Mouse (Mus musculus) heart, embryonic 11.5 days (tissue): ENCODE data around the gene Focad. TPM values are rescaled to one million over a fixed set of nuclear protein-coding genes. Genes with fewer than 3 reads are reported as not detected.
A peak's percentile ranks its signal among the peaks of the same experiment; 100 is the strongest.

Source experiments
- ATAC-seq: fragments of 200-750 bp; cut with Nextera tagmentation; replicated peaks from 2 replicates; pipeline ENCODE4 v1.8.0; 2017; ENCODE audit warnings: moderate library complexity; ENCODE audit not compliant: insufficient number of reproducible peaks, low FRiP score, low TSS enrichment
- H3K27ac ChIP-seq: fragments of 300-500 bp; sonication (generic); 2 replicates; pipeline ENCODE4 v1.5.1; 2014; ENCODE audit warnings: mild to moderate bottlenecking, low read depth, low read length
- H3K27me3 ChIP-seq: fragments of 300-500 bp; sonication (generic); 2 replicates; pipeline ENCODE4 v1.6.1; 2014; ENCODE audit warnings: mild to moderate bottlenecking, low read length, mixed read lengths; ENCODE audit not compliant: control insufficient read depth, insufficient read depth
- H3K36me3 ChIP-seq: fragments of 300-500 bp; sonication (generic); 2 replicates; pipeline ENCODE4 v1.6.1; 2014; ENCODE audit warnings: mild to moderate bottlenecking, low read length, moderate library complexity, mixed read lengths; ENCODE audit not compliant: control insufficient read depth, insufficient read depth
- H3K4me1 ChIP-seq: fragments of 300-500 bp; sonication (generic); 2 replicates; pipeline ENCODE4 v1.6.1; 2014; ENCODE audit warnings: low read length; ENCODE audit not compliant: control insufficient read depth, insufficient read depth
- H3K4me2 ChIP-seq: fragments of 300-500 bp; sonication (generic); 2 replicates; pipeline ENCODE4 v1.6.1; 2014; ENCODE audit warnings: mild to moderate bottlenecking, moderate library complexity
- H3K4me3 ChIP-seq: fragments of 300-500 bp; sonication (generic); 2 replicates; pipeline ENCODE4 v1.5.1; 2014; ENCODE audit warnings: low read depth, low read length
- H3K9ac ChIP-seq: fragments of 300-500 bp; sonication (generic); 2 replicates; pipeline ENCODE4 v1.6.1; 2014; ENCODE audit warnings: mild to moderate bottlenecking, low read depth, low read length, moderate library complexity
- H3K9me3 ChIP-seq: fragments of 300-500 bp; sonication (generic); replicated peaks from 2 replicates; pipeline ENCODE4 v1.6.1; 2016; ENCODE audit warnings: low read length; ENCODE audit not compliant: control insufficient read depth
- WGBS: fragments of 180-500 bp; shearing (Covaris S2); extraction: QIAGEN DNeasy Blood & Tissue Kit; methylation state at CpG from one replicate; pipeline ENCODE4 v1.1.7; 2014; ENCODE audit not compliant: insufficient replicate concordance; 5-methylcytosine and 5-hydroxymethylcytosine counted together
- polyA plus RNA-seq: library from polyadenylated mRNA; unstranded; fragments of >200 nt; fragmentation: Nextera tagmentation; extraction: Ambion mirVana; gene quantifications from 2 replicates; pipeline ENCODE4 v1.2.1, GENCODE M21; 2014

Gene Focad
- polyA plus RNA-seq, 1 experiment from 2014 or later: 12.2 TPM

DNA sequence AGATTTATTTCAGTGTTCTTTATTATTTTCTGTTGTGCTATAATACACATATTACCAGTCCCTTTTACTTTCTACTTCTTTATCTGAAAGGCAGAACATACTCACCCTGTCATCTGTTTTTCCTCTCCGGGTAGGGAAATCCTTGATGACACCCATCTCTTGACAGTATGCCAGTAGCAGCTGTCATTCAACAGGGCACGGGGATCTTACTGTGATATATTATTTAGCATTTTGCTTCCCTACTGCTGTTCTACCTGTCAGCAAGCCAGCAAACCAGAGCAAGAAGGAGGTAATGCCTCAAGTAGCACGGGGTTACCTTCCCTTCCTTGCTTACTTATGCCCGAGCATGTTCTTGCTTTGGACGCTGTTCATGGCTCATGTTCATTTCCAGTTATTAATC is 99.8 kb downstream of the Focad start:
- 69% methylated on average over 5 of the region's 5 CpGs for WGBS
- no peak for ATAC-seq

DNA sequence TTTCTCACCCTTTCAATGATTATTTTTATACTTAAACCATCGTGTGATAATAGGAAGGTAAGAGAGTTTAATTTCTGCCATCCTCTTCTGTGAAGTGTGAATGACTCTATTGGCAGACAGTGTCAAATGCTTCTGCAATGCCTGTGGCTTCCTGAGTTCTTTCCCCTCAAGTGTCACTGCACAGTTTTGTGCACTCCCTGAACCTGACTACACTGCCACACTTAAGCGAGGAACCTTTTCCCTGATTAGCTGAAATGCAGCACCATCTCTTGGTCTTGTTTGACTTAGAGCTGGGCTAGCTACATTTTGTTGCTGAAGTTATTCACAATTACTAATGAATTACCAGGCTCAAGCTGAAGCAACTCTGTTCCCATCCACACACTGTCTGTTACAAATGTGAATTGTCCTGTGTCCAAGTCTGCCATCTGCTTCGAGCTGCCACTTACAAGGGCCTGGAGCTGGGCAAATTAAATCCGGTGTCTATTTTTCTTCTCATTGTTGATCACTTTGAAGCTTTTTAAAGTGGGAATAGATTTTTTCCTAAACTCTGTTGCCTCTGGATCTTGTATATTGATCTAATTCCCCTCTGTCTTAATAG is 101.6 kb downstream of the Focad start:
- no peaks in the 10 kb centered on the region for H3K36me3 ChIP-seq
- H3K4me3 ChIP-seq: no peak overlapping the region
- WGBS: 73% methylated on average over 4 of the region's 4 CpGs
- ATAC-seq: no peak
- no peak overlapping the region for H3K4me2 ChIP-seq
- H3K27me3 ChIP-seq: no peaks in the 10 kb centered on the region
- H3K9me3 ChIP-seq: no peaks in the 10 kb centered on the region
- H3K9ac ChIP-seq: no peak overlapping the region
- H3K4me1 ChIP-seq: peaks cover 2% of the 10 kb centered on the region; the same call in 1 of the 2 replicates
- H3K27ac ChIP-seq: no peak overlapping the region

More for the DNA sequence above, 99.8 kb downstream of the Focad start:
- Histone ChIP-seq H3K36me3 (no peaks in the 10 kb centered on the region), H3K9ac (no peak overlapping the region), H3K9me3 (no peaks in the 10 kb centered on the region), H3K27me3 (no peaks in the 10 kb centered on the region), H3K4me2 (no peak overlapping the region), H3K27ac (no peak overlapping the region), H3K4me1 (peaks cover 2% of the 10 kb centered on the region; the same call in 1 of the 2 replicates), H3K4me3 (no peak overlapping the region)

DNA sequence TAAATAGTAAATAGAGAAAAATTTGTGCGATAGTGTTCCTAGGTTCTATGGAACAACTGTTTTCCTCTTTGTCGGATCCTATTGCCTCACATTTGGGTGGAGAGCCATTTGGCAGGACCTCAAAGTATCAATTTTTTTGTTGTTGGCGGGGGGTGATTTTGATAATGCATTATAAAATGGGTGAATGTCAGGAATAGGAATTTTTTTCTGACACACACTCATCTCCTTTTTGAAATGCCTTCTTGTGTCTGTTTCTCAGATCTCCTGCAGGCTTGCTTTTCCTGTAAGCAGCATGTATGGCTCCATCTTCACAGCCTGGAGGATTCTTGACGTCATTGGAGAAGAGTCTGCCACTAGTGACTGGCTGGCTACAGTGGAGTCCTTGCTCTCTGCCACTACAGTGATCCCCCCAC is 102.1 kb downstream of the Focad start:
- H3K4me3 ChIP-seq: no peak overlapping the region
- H3K4me2 ChIP-seq: no peak overlapping the region
- no peaks in the 10 kb centered on the region for H3K27me3 ChIP-seq
- ATAC-seq: no peak
- H3K36me3 ChIP-seq: no peaks in the 10 kb centered on the region
- H3K27ac ChIP-seq: no peak overlapping the region
- H3K9me3 ChIP-seq: no peaks in the 10 kb centered on the region
- WGBS: 86% methylated on average over 4 of the region's 4 CpGs
- H3K9ac ChIP-seq: no peak overlapping the region
- peaks cover 2% of the 10 kb centered on the region; the same call in 1 of the 2 replicates for H3K4me1 ChIP-seq

DNA sequence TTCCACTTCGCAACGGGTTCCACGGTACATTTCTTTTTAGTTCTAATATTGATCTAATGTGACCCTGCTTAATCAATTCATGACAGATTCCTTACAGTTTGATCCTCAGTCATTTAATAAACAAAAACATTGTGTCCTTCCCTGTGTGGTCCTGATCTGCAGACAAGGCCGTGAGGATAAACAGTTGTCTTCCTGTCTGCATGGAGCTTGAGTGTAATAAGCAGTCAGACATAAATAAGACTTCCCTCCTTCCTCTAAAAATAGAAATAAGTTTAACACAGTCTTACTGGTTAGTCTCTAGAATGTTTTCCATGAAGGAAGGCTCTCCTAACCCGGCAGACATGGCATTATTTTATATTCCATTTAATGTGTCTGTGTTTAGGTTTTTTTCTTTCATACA is 102.8 kb downstream of the Focad start:
- Histone ChIP-seq H3K9ac (no peak overlapping the region), H3K9me3 (no peaks in the 10 kb centered on the region), H3K4me3 (no peak overlapping the region), H3K4me2 (no peak overlapping the region), H3K36me3 (no peaks in the 10 kb centered on the region), H3K4me1 (peaks cover 2% of the 10 kb centered on the region; the same call in 1 of the 2 replicates), H3K27me3 (no peaks in the 10 kb centered on the region), H3K27ac (no peak overlapping the region)
- 74% methylated on average over 5 of the region's 5 CpGs for WGBS
- ATAC-seq: no peak

DNA sequence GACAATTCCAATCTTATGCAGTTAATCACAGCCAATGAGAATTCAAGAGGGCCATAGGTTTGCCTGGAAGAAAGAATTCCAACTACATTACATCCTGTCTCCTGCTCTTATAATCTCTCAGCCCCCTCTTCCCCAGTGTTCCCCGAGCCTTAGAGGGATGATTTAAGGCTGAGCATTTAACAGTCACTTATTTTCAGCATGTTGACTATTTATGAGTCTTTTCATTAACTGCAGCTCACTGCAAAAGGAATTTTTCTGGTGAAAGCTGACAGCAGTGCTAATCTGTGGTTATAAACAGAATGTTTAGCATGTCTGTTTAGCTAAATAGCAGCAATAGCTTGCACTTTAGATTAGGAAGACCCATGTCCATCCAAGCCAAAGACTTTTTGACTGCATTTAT is 104.8 kb downstream of the Focad start:
- Histone ChIP-seq H3K27ac (no peak overlapping the region), H3K9ac (no peak overlapping the region), H3K9me3 (no peaks in the 10 kb centered on the region), H3K4me1 (peaks cover 2% of the 10 kb centered on the region; the same call in 1 of the 2 replicates), H3K4me2 (no peak overlapping the region), H3K36me3 (no peaks in the 10 kb centered on the region), H3K4me3 (no peak overlapping the region), H3K27me3 (no peaks in the 10 kb centered on the region)
- 79% methylated on average over 1 of the region's 1 CpGs for WGBS
- ATAC-seq: no peak

DNA sequence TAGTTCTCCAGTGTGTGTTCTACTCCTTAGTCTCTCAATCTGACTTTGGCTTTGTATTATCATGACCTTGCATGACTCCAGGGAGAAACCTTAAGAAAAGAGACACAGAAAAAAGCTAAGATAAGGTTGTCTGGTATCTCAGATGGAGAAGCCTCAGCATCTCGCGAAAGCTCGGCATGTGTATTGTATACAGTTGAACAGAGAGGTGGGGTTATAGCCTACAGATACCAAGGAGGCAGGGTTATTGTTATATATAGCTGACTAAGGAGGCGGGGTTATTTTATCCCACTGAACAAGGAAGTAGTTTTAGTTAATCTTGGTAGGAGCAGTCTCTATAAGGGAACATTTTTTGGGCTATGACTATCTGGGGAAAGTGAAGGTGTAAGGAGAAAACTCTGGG is 106.6 kb downstream of the Focad start:
- no peak overlapping the region for H3K4me2 ChIP-seq
- no peak overlapping the region for H3K4me3 ChIP-seq
- peaks cover 2% of the 10 kb centered on the region; the same call in 1 of the 2 replicates for H3K4me1 ChIP-seq
- H3K9ac ChIP-seq: no peak overlapping the region
- WGBS: 85% methylated on average over 4 of the region's 4 CpGs
- no peaks in the 10 kb centered on the region for H3K9me3 ChIP-seq
- no peak for ATAC-seq
- H3K27ac ChIP-seq: no peak overlapping the region
- no peaks in the 10 kb centered on the region for H3K27me3 ChIP-seq
- no peaks in the 10 kb centered on the region for H3K36me3 ChIP-seq

DNA sequence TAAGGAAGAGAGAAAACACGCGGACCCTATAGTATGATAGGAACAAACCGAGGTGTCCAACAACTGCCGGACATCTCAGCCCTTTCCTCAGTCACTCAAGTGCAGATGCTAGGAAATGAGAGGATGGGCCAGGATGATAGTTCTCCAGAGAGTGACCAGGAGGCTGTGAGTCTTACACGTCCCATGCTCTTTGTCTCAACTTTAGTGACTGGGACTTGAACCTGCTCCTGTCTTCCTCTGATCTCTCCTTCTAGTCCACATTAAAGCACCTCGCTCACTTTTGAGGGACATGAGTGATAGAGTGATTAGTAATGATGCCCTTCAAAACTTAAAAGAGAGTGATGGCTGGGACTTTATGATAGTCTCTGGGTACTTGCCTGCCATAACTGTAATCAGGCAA is 114.2 kb downstream of the Focad start:
- Histone ChIP-seq H3K9me3 (no peaks in the 10 kb centered on the region), H3K27me3 (no peaks in the 10 kb centered on the region), H3K4me2 (no peak overlapping the region), H3K9ac (no peak overlapping the region), H3K27ac (no peak overlapping the region), H3K4me3 (no peak overlapping the region), H3K36me3 (no peaks in the 10 kb centered on the region), H3K4me1 (peaks cover 4% of the 10 kb centered on the region; the same call in 1 of the 2 replicates)
- no peak for ATAC-seq
- WGBS: 87% methylated on average over 6 of the region's 6 CpGs

DNA sequence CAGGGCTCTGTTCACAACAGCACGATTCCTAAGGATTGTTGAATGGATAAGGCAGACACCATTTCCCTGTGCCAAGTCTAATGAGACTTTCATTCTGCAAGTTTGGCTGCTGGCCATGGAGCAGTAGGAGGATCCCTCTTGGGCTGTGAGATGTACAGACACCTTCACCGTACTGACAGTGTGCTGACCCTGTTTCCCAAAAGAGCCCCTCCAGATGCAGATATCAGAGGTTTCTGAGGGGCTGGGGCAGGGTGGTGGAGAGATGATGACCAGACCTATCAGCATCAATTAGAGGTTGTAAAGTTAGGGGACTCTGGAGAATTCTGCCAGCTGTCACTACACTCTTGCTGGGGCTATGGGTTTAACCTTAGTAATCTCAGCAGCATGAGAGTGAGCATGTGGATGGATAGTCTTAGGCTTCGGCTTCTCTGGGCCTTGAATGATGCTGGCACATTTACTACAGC is 115.0 kb downstream of the Focad start:
- H3K4me2 ChIP-seq: no peak overlapping the region
- peak; percentile 81 for ATAC-seq
- WGBS: 32% methylated on average over 3 of the region's 3 CpGs
- peaks cover 4% of the 10 kb centered on the region; the same call in 1 of the 2 replicates for H3K4me1 ChIP-seq
- H3K27me3 ChIP-seq: no peaks in the 10 kb centered on the region
- H3K9me3 ChIP-seq: no peaks in the 10 kb centered on the region
- H3K4me3 ChIP-seq: no peak overlapping the region
- H3K27ac ChIP-seq: no peak overlapping the region
- H3K36me3 ChIP-seq: no peaks in the 10 kb centered on the region
- H3K9ac ChIP-seq: no peak overlapping the region

DNA sequence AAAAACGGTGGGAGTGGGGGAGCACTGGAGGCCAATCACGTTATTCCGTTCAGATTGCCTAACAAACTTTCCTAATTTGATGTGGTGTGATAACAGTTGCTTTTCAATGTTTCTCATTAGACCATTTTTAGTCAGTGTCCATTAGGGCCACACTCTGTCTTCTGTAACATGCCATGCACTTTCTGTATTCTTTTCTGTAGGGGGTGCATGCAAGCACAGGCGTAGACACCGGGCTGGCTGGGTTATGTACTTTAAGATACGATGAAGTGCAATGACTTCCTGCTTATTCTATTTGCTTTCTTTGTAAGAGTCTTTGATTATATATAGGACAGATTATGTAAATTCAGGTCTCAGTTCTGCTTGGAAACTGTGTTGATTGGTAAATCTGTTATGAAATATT is 116.2 kb downstream of the Focad start:
- H3K4me2 ChIP-seq: no peak overlapping the region
- no peak for ATAC-seq
- H3K9me3 ChIP-seq: no peaks in the 10 kb centered on the region
- H3K27ac ChIP-seq: no peak overlapping the region
- H3K4me1 ChIP-seq: peaks cover 4% of the 10 kb centered on the region; the same call in 1 of the 2 replicates
- H3K9ac ChIP-seq: no peak overlapping the region
- no peak overlapping the region for H3K4me3 ChIP-seq
- no peaks in the 10 kb centered on the region for H3K27me3 ChIP-seq
- no peaks in the 10 kb centered on the region for H3K36me3 ChIP-seq
- WGBS: 87% methylated on average over 6 of the region's 6 CpGs
